ENCODE assay signal across 8 mouse cellular contexts in the genomic region with DNA sequence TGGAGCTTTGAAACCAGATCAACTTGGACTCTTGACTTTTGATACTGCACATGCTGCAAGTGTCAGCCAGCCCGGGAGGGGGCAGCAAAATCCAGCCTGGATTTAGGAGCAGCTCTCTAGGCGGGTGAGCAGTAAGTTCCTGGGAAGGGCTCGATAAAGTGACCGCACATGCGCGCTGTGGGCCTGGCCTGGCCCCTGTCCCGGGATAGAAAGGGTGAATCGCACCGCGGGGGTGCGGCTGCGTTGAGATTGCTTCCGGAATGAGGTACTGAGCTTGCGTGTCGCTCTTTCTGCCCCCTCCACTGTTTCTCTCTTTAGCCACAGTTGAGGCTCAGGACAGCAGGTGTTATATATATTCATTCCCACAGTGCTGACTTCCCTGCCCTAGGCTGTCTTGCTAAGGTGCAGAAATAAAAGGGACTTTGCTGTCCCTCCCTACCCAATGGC. TPM values are rescaled to one million over a fixed set of nuclear protein-coding genes. Genes with fewer than 3 reads are reported as not detected.
DNase-seq lines count a peak whose midpoint lies in the region; ATAC-seq lines count a peak whose summit lies in the region.

No protein-coding gene starts in this region.

- ATAC-seq in megakaryocyte-erythroid progenitor cell, adult 5-6 weeks (replicated peaks; ENCODE audit: low FRiP score, low TSS enrichment, poor library complexity, severe bottlenecking): peak; percentile 98

- DNase-seq in WW6 (ENCODE audit: low read depth, low spot score): peak; percentile 66
- peak; percentile 76 to 83 for DNase-seq in cerebellum, postnatal 4 days (ENCODE audit: low spot score in 2 of 2)
- DNase-seq in gastrocnemius, postnatal 10 days: peak; percentile 88
- peak; percentile 76 for DNase-seq in induced T-regulatory cell, adult 2 months (ENCODE audit: low read depth)
- DNase-seq in left cerebral cortex, adult 9 months (ENCODE audit: low spot score in 2 of 2): peak; percentile 71 to 90
- peak; percentile 83 for DNase-seq in right cerebral cortex, postnatal 25 days
- DNase-seq in urinary bladder, postnatal 4 days (ENCODE audit: low spot score in 2 of 2): peak; percentile 79 to 87

RNA-seq across cellular contexts. Expression of gene Tmem14a, which starts 52.1 kb away (rescaled TPM):
- total RNA-seq in gastrocnemius, postnatal 10 days (2021): 1 to 10 TPM; 2.0 to 2.8 TPM
- total RNA-seq in megakaryocyte-erythroid progenitor cell, adult 5-6 weeks (2014; fragmentation: Nextera tagmentation): 2.4 and 3.4 TPM in 2 replicates
- 0.65 and 0.85 TPM in 2 replicates for total RNA-seq in megakaryocyte-erythroid progenitor cell, adult 5-6 weeks (2017)

Comparison
In these comparisons a context has a peak if more than half of its experiments do, and no peak if none do; other contexts are left out.
1. Peak in every context shown above with its lines: DNase-seq and ATAC-seq.